Mouse (Mus musculus): ENCODE results near the gene Krit1. TPM values are rescaled to one million over a fixed set of nuclear protein-coding genes. Genes with fewer than 3 reads are reported as not detected.

Krit1 gene
- polyA plus RNA-seq, 1 experiment from 2014 or later = 30.8 TPM

- no peak for DNase-seq (ENCODE audit: low spot score)
- ATAC-seq = no peak
- Histone ChIP-seq H3K27me3 (replicated peaks; ENCODE audit: insufficient read depth, low read length) (no peaks in the 10 kb centered on the region), H3K36me3 (ENCODE audit: insufficient read depth, low read length) (no peaks in the 10 kb centered on the region), H3K4me1 (ENCODE audit: insufficient read depth, low read depth, low read length) (no peaks in the 10 kb centered on the region), H3K9ac (replicated peaks; ENCODE audit: low read depth) (peak overlapping the region; percentile 68), H3K9me3 (ENCODE audit: low read length) (no peaks in the 10 kb centered on the region), H3K27ac (ENCODE audit: low read length) (peak overlapping the region; percentile 90), H3K4me3 (ENCODE audit: low read depth, low read length) (peak overlapping the region; percentile 93), H3K4me2 (replicated peaks; ENCODE audit: low read depth, low read length) (peak overlapping the region; percentile 86)
- WGBS = 5% methylated on average over 18 of the region's 18 CpGs
- no peak for TF ChIP-seq EP300 (IDR thresholded peaks at IDR 0.05)
Observed at GRCm38 (mm10) chr5:3801672-3802432, 1.1 kb upstream of the Krit1 start.

GRCm38 (mm10) chr5:3803292-3804165, 545 bp downstream of the Krit1 start:
- ATAC-seq = peak; percentile 69

GRCm38 (mm10) chr5:3808472-3808871, 5.5 kb downstream of the Krit1 start:
- no peak overlapping the region for H3K27ac ChIP-seq (ENCODE audit: low read length)
- H3K36me3 ChIP-seq (ENCODE audit: insufficient read depth, low read length) = peaks cover 7% of the 10 kb centered on the region; the same call in 1 of the 2 replicates
- no peaks in the 10 kb centered on the region for H3K9me3 ChIP-seq (ENCODE audit: low read length)
- WGBS = 96% methylated on average over 1 of the region's 1 CpGs
- no peaks in the 10 kb centered on the region for H3K4me1 ChIP-seq (ENCODE audit: insufficient read depth, low read depth, low read length)
- no peak for DNase-seq (ENCODE audit: low spot score)
- no peak overlapping the region for H3K9ac ChIP-seq (replicated peaks; ENCODE audit: low read depth)
- no peak overlapping the region for H3K4me3 ChIP-seq (ENCODE audit: low read depth, low read length)
- no peaks in the 10 kb centered on the region for H3K27me3 ChIP-seq (replicated peaks; ENCODE audit: insufficient read depth, low read length)
- no peak overlapping the region for H3K4me2 ChIP-seq (replicated peaks; ENCODE audit: low read depth, low read length)
- TF ChIP-seq CTCF (IDR thresholded peaks at IDR 0.05) (0 out of 2 replicates have a peak, but pooled peaks have one; percentile 13), EP300 (IDR thresholded peaks at IDR 0.05) (no peak)
- no peak for ATAC-seq

More at GRCm38 (mm10) chr5:3803292-3804165, 545 bp downstream of the Krit1 start:
- no peaks in the 10 kb centered on the region for H3K27me3 ChIP-seq (replicated peaks; ENCODE audit: insufficient read depth, low read length)
- peak overlapping the region; percentile 68 for H3K9ac ChIP-seq (replicated peaks; ENCODE audit: low read depth)
- peak overlapping the region; percentile 90 for H3K27ac ChIP-seq (ENCODE audit: low read length)
- H3K4me1 ChIP-seq (ENCODE audit: insufficient read depth, low read depth, low read length) = no peaks in the 10 kb centered on the region
- TF ChIP-seq EP300 (IDR thresholded peaks at IDR 0.05) (no peak), CTCF (IDR thresholded peaks at IDR 0.05) (peak; percentile 49)
- peak; percentile 69 for DNase-seq (ENCODE audit: low spot score)
- H3K9me3 ChIP-seq (ENCODE audit: low read length) = no peaks in the 10 kb centered on the region
- H3K4me3 ChIP-seq (ENCODE audit: low read depth, low read length) = peak overlapping the region; percentile 93
- no peaks in the 10 kb centered on the region for H3K36me3 ChIP-seq (ENCODE audit: insufficient read depth, low read length)
- 2% methylated on average over 33 of the region's 36 CpGs for WGBS
- H3K4me2 ChIP-seq (replicated peaks; ENCODE audit: low read depth, low read length) = peak overlapping the region; percentile 86

GRCm38 (mm10) chr5:3834107-3834506, 31.1 kb downstream of the Krit1 start:
- H3K4me3 ChIP-seq (ENCODE audit: low read depth, low read length) = no peak overlapping the region
- no peak for TF ChIP-seq EP300 (IDR thresholded peaks at IDR 0.05)
- TF ChIP-seq CTCF (IDR thresholded peaks at IDR 0.05) = no peak
- ATAC-seq (no peak), DNase-seq (ENCODE audit: low spot score) (no peak)
- no peaks in the 10 kb centered on the region for H3K27me3 ChIP-seq (replicated peaks; ENCODE audit: insufficient read depth, low read length)
- no peak overlapping the region for H3K9ac ChIP-seq (replicated peaks; ENCODE audit: low read depth)
- H3K36me3 ChIP-seq (ENCODE audit: insufficient read depth, low read length) = peaks cover 8% of the 10 kb centered on the region; the same call in 1 of the 2 replicates
- H3K4me1 ChIP-seq (ENCODE audit: insufficient read depth, low read depth, low read length) = no peaks in the 10 kb centered on the region
- no peak overlapping the region for H3K4me2 ChIP-seq (replicated peaks; ENCODE audit: low read depth, low read length)
- peaks cover 3% of the 10 kb centered on the region; the same call in 1 of the 2 replicates for H3K9me3 ChIP-seq (ENCODE audit: low read length)
- 71% methylated on average over 1 of the region's 1 CpGs for WGBS
- no peak overlapping the region for H3K27ac ChIP-seq (ENCODE audit: low read length)

GRCm38 (mm10) chr5:3845026-3845425, 42.0 kb downstream of the Krit1 start, which contains the start of gene Lrrd1:
Gene Lrrd1, plus strand, starts transcription at chr5:3845173.
- Histone ChIP-seq H3K4me1 (ENCODE audit: insufficient read depth, low read depth, low read length) (no peaks in the 10 kb centered on the region), H3K9me3 (ENCODE audit: low read length) (no peaks in the 10 kb centered on the region), H3K4me2 (replicated peaks; ENCODE audit: low read depth, low read length) (peak within 1 kb of the TSS; percentile 32), H3K36me3 (ENCODE audit: insufficient read depth, low read length) (no peaks in the 10 kb centered on the region), H3K27me3 (replicated peaks; ENCODE audit: insufficient read depth, low read length) (no peaks in the 10 kb centered on the region), H3K4me3 (ENCODE audit: low read depth, low read length) (no peak within 1 kb of the TSS), H3K9ac (replicated peaks; ENCODE audit: low read depth) (no peak within 1 kb of the TSS), H3K27ac (ENCODE audit: low read length) (no peak within 1 kb of the TSS)
- whole genome bisulfite sequencing = 7% methylated on average over 24 of the region's 24 CpGs
- TF ChIP-seq CTCF (IDR thresholded peaks at IDR 0.05) (no peak), EP300 (IDR thresholded peaks at IDR 0.05) (no peak)
- ATAC-seq = no peak
- no peak for DNase-seq (ENCODE audit: low spot score)

GRCm38 (mm10) chr5:3870161-3870560, 67.2 kb downstream of the Krit1 start:
- H3K36me3 ChIP-seq (ENCODE audit: insufficient read depth, low read length) = no peaks in the 10 kb centered on the region
- no peak overlapping the region for H3K4me2 ChIP-seq (replicated peaks; ENCODE audit: low read depth, low read length)
- no peak for TF ChIP-seq EP300 (IDR thresholded peaks at IDR 0.05)
- no peak for TF ChIP-seq CTCF (IDR thresholded peaks at IDR 0.05)
- H3K9me3 ChIP-seq (ENCODE audit: low read length) = no peaks in the 10 kb centered on the region
- H3K27ac ChIP-seq (ENCODE audit: low read length) = no peak overlapping the region
- ATAC-seq = no peak
- H3K27me3 ChIP-seq (replicated peaks; ENCODE audit: insufficient read depth, low read length) = no peaks in the 10 kb centered on the region
- H3K4me3 ChIP-seq (ENCODE audit: low read depth, low read length) = no peak overlapping the region
- H3K4me1 ChIP-seq (ENCODE audit: insufficient read depth, low read depth, low read length) = no peaks in the 10 kb centered on the region
- WGBS = 64% methylated on average over 4 of the region's 4 CpGs
- H3K9ac ChIP-seq (replicated peaks; ENCODE audit: low read depth) = no peak overlapping the region
- no peak for DNase-seq (ENCODE audit: low spot score)
